Mouse (Mus musculus) brown adipose tissue, adult 24 weeks (tissue): Measurements from ENCODE around the gene Zfp960. TPM values are rescaled to one million over a fixed set of nuclear protein-coding genes. Genes with fewer than 3 reads are reported as not detected.
A peak's percentile ranks its signal among the peaks of the same experiment; 100 is the strongest.
"Not testable (repeated sequence)": the region's sequence is repeated elsewhere in the genome, so short reads cannot be mapped to it uniquely, and the experiment has no call there.

ENCODE experiments used
- H3K27ac ChIP-seq: fragments of 200-500 bp; replicated peaks from 2 replicates; pipeline ENCODE4 v1.5.1; 2012; ENCODE audit warnings: low read depth, mild to moderate bottlenecking, low read length
- H3K4me1 ChIP-seq: fragments of 200-500 bp; 2 replicates; pipeline ENCODE4 v1.6.1; 2012; ENCODE audit warnings: low read length, mixed read lengths; ENCODE audit not compliant: control insufficient read depth, insufficient read depth, insufficient read length
- H3K4me3 ChIP-seq: fragments of 200-500 bp; 2 replicates; pipeline ENCODE4 v1.5.1; 2012; ENCODE audit warnings: low read depth, mild to moderate bottlenecking, low read length, moderate library complexity; ENCODE audit not compliant: insufficient read depth
- polyA plus RNA-seq: library from polyadenylated mRNA; stranded (reverse); fragments of >200 nt; gene quantifications from 2 replicates; pipeline ENCODE4 v1.2.4, GENCODE M21; 2012; ENCODE audit not compliant: missing spikeins, insufficient read depth, insufficient read length

The Zfp960 gene
- 5.2 and 5.8 TPM in 2 replicates for polyA plus RNA-seq

DNA sequence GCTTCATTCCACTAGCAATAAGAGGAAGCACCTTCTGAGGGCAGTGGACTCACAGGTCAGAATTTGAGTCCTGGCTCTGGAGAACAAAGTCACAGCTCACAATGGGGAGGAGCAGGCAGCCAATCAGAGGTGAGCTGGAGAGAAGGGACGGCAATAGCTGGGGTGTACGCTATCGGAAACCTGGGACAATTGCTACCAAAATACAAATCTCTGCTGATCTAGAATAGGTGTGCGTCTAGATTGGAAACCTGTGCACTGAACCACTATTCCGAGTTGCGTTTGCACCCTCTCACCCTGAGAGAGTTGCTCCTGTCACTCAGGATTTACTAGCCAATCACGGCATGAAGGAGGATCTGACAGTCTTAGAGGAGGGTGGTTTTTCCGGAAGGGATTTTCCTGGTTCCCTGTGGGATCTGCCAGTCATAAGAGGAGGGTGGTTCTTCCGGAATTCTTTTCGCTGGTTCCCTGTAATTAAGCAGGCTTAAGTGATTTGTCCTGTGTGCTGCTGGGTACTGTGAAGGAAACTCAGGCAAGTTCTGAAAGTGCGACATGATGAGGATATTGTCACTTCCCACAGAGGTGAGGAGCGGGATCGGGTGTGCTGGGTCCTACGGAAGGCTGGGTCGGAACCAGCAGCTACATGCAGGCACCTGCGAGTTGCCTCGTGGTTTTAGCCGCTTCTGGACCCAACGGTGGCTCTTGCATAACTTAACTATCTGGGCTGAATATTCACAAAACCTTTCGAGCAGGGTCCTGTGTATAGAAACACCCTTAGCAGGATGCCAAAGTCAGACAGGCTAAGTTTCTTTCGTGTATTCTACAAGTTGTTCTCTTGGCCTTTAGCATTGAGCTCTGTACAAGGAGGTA is at the start of gene Zfp960:
Gene Zfp960 (plus strand): TSS at position 486 of the 867 bp plus-strand sequence.
- not testable (repeated sequence) for H3K4me1 ChIP-seq
- H3K4me3 ChIP-seq = peak within 1 kb of the TSS; percentile 56

DNA sequence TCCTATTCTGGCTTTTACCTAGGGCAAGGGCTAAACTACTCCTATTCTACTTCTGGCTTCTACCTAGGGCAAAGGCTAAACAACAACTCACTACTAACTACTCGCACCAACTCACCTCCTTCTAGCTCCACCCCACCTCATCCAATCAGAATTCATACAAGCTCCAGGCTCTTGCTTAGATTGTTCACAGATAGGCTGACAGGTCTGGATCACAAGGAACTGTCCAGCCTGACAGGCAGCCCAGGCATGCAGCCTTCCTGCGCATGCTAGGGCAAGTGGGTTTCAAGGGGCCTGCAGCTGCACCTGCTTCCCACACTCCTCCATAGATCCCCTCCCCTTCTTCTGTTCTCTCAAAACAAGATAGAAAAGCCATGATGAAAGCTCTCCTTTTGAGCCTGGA is 45.8 kb upstream of the Zfp960 start:
- not testable (repeated sequence) for H3K4me3 ChIP-seq, H3K4me1 ChIP-seq, H3K27ac ChIP-seq

More for the DNA sequence above, at the start of gene Zfp960:
- not testable (repeated sequence) for H3K27ac ChIP-seq

DNA sequence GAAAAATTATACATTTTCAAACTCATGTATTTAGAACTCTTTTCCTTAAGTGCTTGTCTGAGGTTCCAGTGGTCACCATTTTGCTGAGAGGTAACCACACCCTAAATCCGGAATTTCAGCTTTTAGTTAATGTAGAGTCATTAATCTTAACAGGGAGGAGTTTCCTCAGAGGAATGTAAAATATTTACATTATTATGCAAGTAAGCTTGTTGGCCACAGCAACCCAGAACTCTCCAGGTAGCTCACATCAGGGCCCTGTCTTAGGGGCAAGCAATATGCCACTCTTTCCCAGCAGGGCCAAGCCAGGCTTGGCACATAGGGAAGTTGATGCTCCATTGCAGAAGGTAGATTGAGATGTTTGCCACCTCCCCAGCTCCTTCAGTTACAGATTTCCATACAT is 4.3 kb upstream of the Zfp960 start:
- H3K4me3 ChIP-seq, H3K4me1 ChIP-seq, H3K27ac ChIP-seq: not testable (repeated sequence)

DNA sequence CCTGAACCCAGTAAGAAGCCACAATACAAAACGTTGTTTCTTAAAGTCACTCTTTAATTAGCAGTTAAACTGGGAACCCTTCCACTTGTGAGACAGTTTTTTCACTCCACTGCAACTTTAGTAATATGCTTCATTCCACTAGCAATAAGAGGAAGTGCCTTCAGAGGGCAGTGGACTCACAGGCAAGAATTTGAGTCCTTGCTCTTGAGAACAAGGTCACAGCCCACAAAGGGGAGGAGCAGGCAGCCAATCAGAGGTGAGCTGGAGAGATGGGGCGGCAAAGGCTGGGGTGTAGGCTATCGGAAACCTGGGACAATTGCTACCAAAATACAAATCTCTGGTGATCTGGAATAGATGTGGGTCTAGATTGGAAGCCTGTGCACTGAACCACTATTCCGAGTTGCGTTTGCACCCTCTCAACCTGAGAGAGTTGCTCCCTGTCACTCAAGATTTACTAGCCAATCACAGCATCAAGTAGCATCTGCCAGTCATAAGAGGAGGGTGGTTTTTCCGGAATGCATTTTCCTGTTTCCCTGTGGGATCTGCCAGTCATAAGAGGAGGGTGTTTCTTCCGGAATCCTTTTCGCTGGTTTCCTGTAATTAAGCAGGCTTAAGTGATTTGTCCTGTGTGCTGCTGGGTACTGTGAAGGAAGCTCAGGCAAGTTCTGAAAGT is 57.1 kb downstream of the Zfp960 start, which contains the start of gene Zfp97:
Gene Zfp97 (plus strand): TSS at position 586 of the 673 bp plus-strand sequence.
- H3K4me3 ChIP-seq, H3K27ac ChIP-seq: not testable (repeated sequence)

More for the DNA sequence above, 57.1 kb downstream of the Zfp960 start, which contains the start of gene Zfp97:
- H3K4me1 ChIP-seq = not testable (repeated sequence)

Other genes with a start within 250 kb of the Zfp960 start
- gene Zfp97, start 57.3 kb downstream of the Zfp960 start, polyA plus RNA-seq = 3.1 and 8.3 TPM in 2 replicates